Mouse (Mus musculus) MEL (cell line): Measurements from ENCODE around the gene Cited2. TPM values are rescaled to one million over a fixed set of nuclear protein-coding genes. Genes with fewer than 3 reads are reported as not detected.

ENCODE experiments used
- DNase-seq: peaks from one replicate; pipeline ENCODE4 v3.0.0; 2011; ENCODE audit warnings: low read depth, low spot score
- H3K27ac ChIP-seq: 2 replicates; pipeline ENCODE4 v1.5.1; 2012; ENCODE audit warnings: low read depth, mild to moderate bottlenecking, control low read depth, low read length, moderate library complexity; ENCODE audit not compliant: control insufficient read depth
- H3K27me3 ChIP-seq, 2 experiments: fragments of 150-350 bp in 1 of 2; sonication (generic) in 1 of 2; 2 replicates each; pipeline ENCODE4 v1.6.1; 2012; ENCODE audit warnings: low read length in 2 of 2, mild to moderate bottlenecking in 2 of 2, improper control_type of control experiment in 1 of 2, moderate library complexity in 1 of 2; ENCODE audit not compliant: insufficient read depth in 2 of 2, control insufficient read depth in 1 of 2
- H3K36me3 ChIP-seq, 2 experiments: 2 replicates each; pipeline ENCODE4 v1.6.1; 2012 to 2014; ENCODE audit warnings: low read length in 2 of 2, improper control_type of control experiment in 1 of 2, inconsistent platforms in 1 of 2, mild to moderate bottlenecking in 1 of 2; ENCODE audit not compliant: insufficient read depth in 2 of 2, control insufficient read depth in 1 of 2
- H3K4me1 ChIP-seq, 2 experiments: fragments of 150-350 bp in 1 of 2; sonication (generic) in 1 of 2; 2 replicates each; pipeline ENCODE4 v1.6.1; 2012; ENCODE audit warnings: low read length in 2 of 2, improper control_type of control experiment in 1 of 2, mild to moderate bottlenecking in 1 of 2; ENCODE audit not compliant: insufficient read depth in 2 of 2, control insufficient read depth in 1 of 2
- H3K4me3 ChIP-seq, 2 experiments: fragments of 150-350 bp in 1 of 2; sonication (generic) in 1 of 2; 2 replicates each; pipeline ENCODE4 v1.5.1; 2012; ENCODE audit warnings: low read depth in 2 of 2, low read length in 2 of 2, mild to moderate bottlenecking in 2 of 2, moderate library complexity in 2 of 2, control low read depth in 1 of 2, improper control_type of control experiment in 1 of 2; ENCODE audit not compliant: control insufficient read depth in 1 of 2, insufficient read depth in 1 of 2
- H3K79me2 ChIP-seq: 2 replicates; pipeline ENCODE4 v1.6.1; 2012; ENCODE audit warnings: mild to moderate bottlenecking, low read length, moderate library complexity; ENCODE audit not compliant: control insufficient read depth, poor library complexity, insufficient read depth
- H3K9ac ChIP-seq: 2 replicates; pipeline ENCODE4 v1.6.1; 2012; ENCODE audit warnings: low read depth, mild to moderate bottlenecking, control low read depth, low read length, moderate library complexity; ENCODE audit not compliant: control insufficient read depth, poor library complexity, severe bottlenecking
- H3K9me3 ChIP-seq: fragments of 150-350 bp; sonication (generic); replicated peaks from 2 replicates; pipeline ENCODE4 v1.6.1; 2012; ENCODE audit warnings: mild to moderate bottlenecking, low read length, improper control_type of control experiment, moderate library complexity; ENCODE audit not compliant: insufficient read depth
- BHLHE40 ChIP-seq: IDR thresholded peaks from 2 replicates; pipeline ENCODE4 v1.6.1; 2012; ENCODE audit warnings: low read depth, mild to moderate bottlenecking, inconsistent platforms, low read length, improper control_type of control experiment, borderline replicate concordance
- CTCF ChIP-seq, 3 experiments: IDR thresholded peaks in 2 of 3; conservative IDR thresholded peaks in 1 of 3; 2 replicates each; pipeline ENCODE4 v1.5.1; 2011 to 2012; ENCODE audit warnings: low read length in 3 of 3, low read depth in 2 of 3, mild to moderate bottlenecking in 2 of 3, improper control_type of control experiment in 1 of 3, inconsistent platforms in 1 of 3, mixed read lengths in 1 of 3, moderate library complexity in 1 of 3; ENCODE audit not compliant: control insufficient read depth in 1 of 3, insufficient read depth in 1 of 3, poor library complexity in 1 of 3, severe bottlenecking in 1 of 3
- EP300 ChIP-seq, 2 experiments: IDR thresholded peaks; 2 replicates each; pipeline ENCODE4 v1.6.1; 2011; ENCODE audit warnings: improper control_type of control experiment in 2 of 2, low read length in 2 of 2, low read depth in 1 of 2, mild to moderate bottlenecking in 1 of 2
- ETS1 ChIP-seq: IDR thresholded peaks from 2 replicates; pipeline ENCODE4 v1.6.1; 2012; ENCODE audit warnings: low read depth, mild to moderate bottlenecking, inconsistent platforms, low read length, improper control_type of control experiment, moderate library complexity
- KAT2A ChIP-seq: conservative IDR thresholded peaks from 2 replicates; pipeline ENCODE4 v1.6.1; 2012; ENCODE audit warnings: low read depth, low read length, improper control_type of control experiment, inconsistent platforms
- MAFK ChIP-seq: IDR thresholded peaks from 2 replicates; pipeline ENCODE4 v1.6.1; 2011; ENCODE audit warnings: low read depth, mild to moderate bottlenecking, low read length, improper control_type of control experiment, borderline replicate concordance
- MAX ChIP-seq: IDR thresholded peaks from 2 replicates; pipeline ENCODE4 v1.6.1; 2011; ENCODE audit warnings: low read length, improper control_type of control experiment
- POLR2AphosphoS2 ChIP-seq: IDR thresholded peaks from 2 replicates; pipeline ENCODE4 v1.6.1; 2011; ENCODE audit warnings: low read length, improper control_type of control experiment
- RCOR1 ChIP-seq: IDR thresholded peaks from 2 replicates; pipeline ENCODE4 v1.6.1; 2012; ENCODE audit warnings: low read depth, mild to moderate bottlenecking, inconsistent platforms, low read length, improper control_type of control experiment
- SIN3A ChIP-seq: IDR thresholded peaks from 2 replicates; pipeline ENCODE4 v1.6.1; 2012; ENCODE audit warnings: low read length, improper control_type of control experiment, inconsistent platforms
- SMC3 ChIP-seq: IDR thresholded peaks from 2 replicates; pipeline ENCODE4 v1.6.1; 2011; ENCODE audit warnings: low read depth, low read length, improper control_type of control experiment
- TCF12 ChIP-seq: IDR thresholded peaks from 2 replicates; pipeline ENCODE4 v1.6.1; 2014; ENCODE audit warnings: low read depth, mild to moderate bottlenecking, inconsistent platforms, low read length, improper control_type of control experiment, moderate library complexity
- USF2 ChIP-seq, 2 experiments: IDR thresholded peaks; 2 replicates each; pipeline ENCODE4 v1.6.1; 2011 to 2012; ENCODE audit warnings: improper control_type of control experiment in 2 of 2, low read length in 2 of 2, borderline replicate concordance in 1 of 2, inconsistent platforms in 1 of 2, low read depth in 1 of 2, mild to moderate bottlenecking in 1 of 2; ENCODE audit not compliant: insufficient read depth in 1 of 2
- ZC3H11A ChIP-seq: IDR thresholded peaks from 2 replicates; pipeline ENCODE4 v1.6.1; 2012; ENCODE audit warnings: low read depth, mild to moderate bottlenecking, inconsistent platforms, low read length, improper control_type of control experiment
- ZKSCAN1 ChIP-seq: IDR thresholded peaks from 2 replicates; pipeline ENCODE4 v1.6.1; 2012; ENCODE audit warnings: low read depth, mild to moderate bottlenecking, inconsistent platforms, low read length, improper control_type of control experiment, moderate library complexity
- ZMIZ1 ChIP-seq: IDR thresholded peaks from 2 replicates; pipeline ENCODE4 v1.6.1; 2012; ENCODE audit warnings: low read depth, mild to moderate bottlenecking, inconsistent platforms, low read length, improper control_type of control experiment, moderate library complexity
- ZNF384 ChIP-seq: IDR thresholded peaks from 2 replicates; pipeline ENCODE4 v1.6.1; 2012; ENCODE audit warnings: low read depth, mild to moderate bottlenecking, inconsistent platforms, low read length, improper control_type of control experiment
- polyA plus RNA-seq, 2 experiments: library from polyadenylated mRNA; stranded (reverse) in 1 of 2; unstranded in 1 of 2; fragments of >175 nt in 1 of 2; fragments of >200 nt in 1 of 2; gene quantifications; 2 replicates each; pipeline versions ENCODE4 v1.2.1 to v1.2.4; 2012; ENCODE audit warnings: low replicate concordance in 2 of 2, low read depth in 1 of 2; ENCODE audit not compliant: insufficient read length in 2 of 2, insufficient read depth in 1 of 2, missing spikeins in 1 of 2
- total RNA-seq: library from RNA; depleted of rRNA; stranded (reverse); fragments of 300-350 nt; gene quantifications from 2 replicates; pipeline ENCODE4 v1.2.3, GENCODE M21; 2012

Gene Cited2
- total and polyA plus RNA-seq, 3 experiments = 2.3 to 13.1 TPM; not detected in 1

- no peak for DNase-seq
- Histone ChIP-seq H3K36me3 (no peaks in the 10 kb centered on the region), H3K27ac (no peak overlapping the region), H3K4me1 (peaks cover 0 to 3% of the 10 kb centered on the region in 2 experiments; a peak in 1 of 4 replicates), H3K4me3 (no peak overlapping the region), H3K9me3 (no peaks in the 10 kb centered on the region), H3K27me3 (no peaks in the 10 kb centered on the region), H3K9ac (no peak overlapping the region), H3K79me2 (no peaks in the 10 kb centered on the region)
- TF ChIP-seq TCF12 (peak; percentile 24; the same call in 1 of the 2 replicates), EP300 (IDR thresholded peaks at IDR 0.05; ENCODE audit: low read depth in 1 of 2, low read length in 2 of 2) (no peak), SMC3 (0 out of 2 replicates have a peak, but pooled peaks have one; percentile 6), CTCF (IDR thresholded peaks at IDR 0.05 in 2 of 3, conservative IDR thresholded peaks at IDR 0.05 in 1 of 3; ENCODE audit: control insufficient read depth in 1 of 3, insufficient read depth in 1 of 3, low read depth in 2 of 3, low read length in 3 of 3, poor library complexity in 1 of 3, severe bottlenecking in 1 of 3) (peak in 2 of 3 experiments; percentile 9 to 40; a peak in 2 of 6 replicates)
These were observed 38.0 kb downstream of the Cited2 start for GRCm38 (mm10) chr10:17760750-17761613.

DNA sequence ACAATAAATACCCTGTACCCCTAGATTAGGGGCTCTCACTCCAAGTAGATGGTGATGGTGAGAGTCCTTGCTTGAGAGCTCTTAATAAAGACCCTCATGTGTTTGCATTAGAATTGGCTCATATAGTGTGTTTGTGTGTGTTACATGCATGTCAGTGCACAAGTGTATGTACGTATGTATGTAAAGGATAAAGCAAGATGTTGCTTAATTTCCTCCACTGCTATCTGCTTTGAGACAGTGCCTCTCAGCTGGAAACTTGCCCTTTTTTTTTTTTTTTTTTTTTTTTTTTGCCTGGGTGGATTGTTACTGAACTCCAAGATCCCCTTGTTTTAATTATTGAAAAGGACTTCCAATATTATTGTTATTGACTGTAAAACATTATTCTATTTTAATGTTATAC lies 38.6 kb downstream of the Cited2 start:
- Histone ChIP-seq H3K9me3 (no peaks in the 10 kb centered on the region), H3K79me2 (no peaks in the 10 kb centered on the region), H3K27ac (no peak overlapping the region), H3K27me3 (no peaks in the 10 kb centered on the region), H3K36me3 (no peaks in the 10 kb centered on the region), H3K9ac (no peak overlapping the region), H3K4me3 (no peak overlapping the region), H3K4me1 (peaks cover 0 to 3% of the 10 kb centered on the region in 2 experiments; a peak in 1 of 4 replicates)
- DNase-seq = peak; percentile 9
- TF ChIP-seq ZKSCAN1 (no peak), ZC3H11A (no peak), ZNF384 (peak; percentile 64), BHLHE40 (no peak), MAFK (no peak), TCF12 (peak; percentile 33; the same call in 1 of the 2 replicates), POLR2AphosphoS2 (no peak), SIN3A (no peak), ETS1 (no peak), CTCF (IDR thresholded peaks at IDR 0.05 in 2 of 3, conservative IDR thresholded peaks at IDR 0.05 in 1 of 3; ENCODE audit: control insufficient read depth in 1 of 3, insufficient read depth in 1 of 3, low read depth in 2 of 3, low read length in 3 of 3, poor library complexity in 1 of 3, severe bottlenecking in 1 of 3) (no peak), RCOR1 (no peak), ZMIZ1 (no peak), MAX (no peak), USF2 (IDR thresholded peaks at IDR 0.05; ENCODE audit: borderline replicate concordance in 1 of 2, insufficient read depth in 1 of 2, low read depth in 1 of 2, low read length in 2 of 2) (no peak), SMC3 (no peak), KAT2A (no peak)
